Mouse (Mus musculus): Measurements from ENCODE around the gene Fn3krp. TPM values are rescaled to one million over a fixed set of nuclear protein-coding genes. Genes with fewer than 3 reads are reported as not detected.

Fn3krp gene
- 6.3 and 6.8 TPM in 2 replicates for polyA plus RNA-seq (2015; fragmentation: Nextera tagmentation; extraction: Ambion mirVana)

GRCm38 (mm10) chr11:121420830-121421552, at the start of gene Fn3krp:
TSS of gene Fn3krp (plus strand) at chr11:121421401.

GRCm38 (mm10) chr11:121387750-121388553, 33.2 kb upstream of the Fn3krp start, which contains the start of gene Rab40b:
TSS of gene Rab40b (minus strand) at chr11:121388251.

GRCm38 (mm10) chr11:121434156-121435155, 13.3 kb downstream of the Fn3krp start, which contains the start of gene Fn3k:
TSS of gene Fn3k (plus strand) at chr11:121434913.

GRCm38 (mm10) chr11:121451753-121452635, 30.8 kb downstream of the Fn3krp start, which contains the start of gene Tbcd:
TSS of gene Tbcd (plus strand) at chr11:121451949.

Small RNAs within 50 kb of the gene (microRNA-seq; reads per million reads assigned to microRNA genes)
- gene Mir7236, result 0.85 to 1.1 reads per million in 2 experiments

Other genes with a start within 250 kb of the Fn3krp start
- 5.0 and 5.6 TPM in 2 replicates for gene Hexdc, start 217.0 kb upstream of the Fn3krp start, polyA plus RNA-seq (2015; fragmentation: Nextera tagmentation; extraction: Ambion mirVana)
- gene Ogfod3, start 216.7 kb upstream of the Fn3krp start, polyA plus RNA-seq (2015; fragmentation: Nextera tagmentation; extraction: Ambion mirVana), result 22.1 and 23.6 TPM in 2 replicates
- gene Cybc1, start 192.1 kb upstream of the Fn3krp start, polyA plus RNA-seq (2015; fragmentation: Nextera tagmentation; extraction: Ambion mirVana), result 9.3 and 12.4 TPM in 2 replicates
- 20.4 and 23.9 TPM in 2 replicates for gene Narf, start 184.1 kb upstream of the Fn3krp start, polyA plus RNA-seq (2015; fragmentation: Nextera tagmentation; extraction: Ambion mirVana)
- 3.8 and 4.1 TPM in 2 replicates for gene Foxk2, start 161.4 kb upstream of the Fn3krp start, polyA plus RNA-seq (2015; fragmentation: Nextera tagmentation; extraction: Ambion mirVana)
- 54.1 and 57.8 TPM in 2 replicates for gene Wdr45b, start 67.0 kb upstream of the Fn3krp start, polyA plus RNA-seq (2015; fragmentation: Nextera tagmentation; extraction: Ambion mirVana)
- 101 and 105 TPM in 2 replicates for gene Rab40b, start 33.1 kb upstream of the Fn3krp start, polyA plus RNA-seq (2015; fragmentation: Nextera tagmentation; extraction: Ambion mirVana)
- 17.0 and 17.3 TPM in 2 replicates for gene Fn3k, start 13.5 kb downstream of the Fn3krp start, polyA plus RNA-seq (2015; fragmentation: Nextera tagmentation; extraction: Ambion mirVana)
- gene Tbcd, start 30.5 kb downstream of the Fn3krp start, polyA plus RNA-seq (2015; fragmentation: Nextera tagmentation; extraction: Ambion mirVana), result 14.2 TPM in 2 replicates
- gene Zfp750, start 97.9 kb downstream of the Fn3krp start, polyA plus RNA-seq (2015; fragmentation: Nextera tagmentation; extraction: Ambion mirVana), result 0.05 and 0.66 TPM in 2 replicates

Measured in skeletal muscle tissue, postnatal 0 days (tissue).